Mouse (Mus musculus): ENCODE data around the gene Gns.
"Not testable (repeated sequence)": the region's sequence is repeated elsewhere in the genome, so short reads cannot be mapped to it uniquely, and the experiment has no call there.

Gns gene

GRCm38 (mm10) chr10:121364801-121365564 is at the start of gene Gns:
TSS of gene Gns (plus strand) at chr10:121365090.
- DNase-seq: peak; percentile 96

- no peak for DNase-seq
Observed at GRCm38 (mm10) chr10:121315321-121316283, 49.3 kb upstream of the Gns start.

GRCm38 (mm10) chr10:121316361-121316760 is 48.5 kb upstream of the Gns start:
- no peak for DNase-seq

GRCm38 (mm10) chr10:121318397-121318950 is 46.4 kb upstream of the Gns start:
- DNase-seq: no peak

GRCm38 (mm10) chr10:121323493-121323892 is 41.4 kb upstream of the Gns start:
- no peak for DNase-seq

GRCm38 (mm10) chr10:121326167-121326566 is 38.7 kb upstream of the Gns start:
- no peak for DNase-seq

- no peak for DNase-seq
Observed at GRCm38 (mm10) chr10:121329586-121329985, 35.3 kb upstream of the Gns start.

GRCm38 (mm10) chr10:121330940-121331339 is 34.0 kb upstream of the Gns start:
- DNase-seq: peak; percentile 61

- peak; percentile 62 for DNase-seq
Observed at GRCm38 (mm10) chr10:121334576-121334975, 30.3 kb upstream of the Gns start.

GRCm38 (mm10) chr10:121336536-121336935 is 28.4 kb upstream of the Gns start:
- DNase-seq: not testable (repeated sequence)

- no peak for DNase-seq
Observed at GRCm38 (mm10) chr10:121340754-121341593, 23.9 kb upstream of the Gns start.

GRCm38 (mm10) chr10:121342260-121342659 is 22.6 kb upstream of the Gns start:
- no peak for DNase-seq

GRCm38 (mm10) chr10:121343867-121344266 is 21.0 kb upstream of the Gns start:
- no peak for DNase-seq

GRCm38 (mm10) chr10:121349244-121349643 is 15.6 kb upstream of the Gns start:
- no peak for DNase-seq

GRCm38 (mm10) chr10:121350357-121351065 is 14.4 kb upstream of the Gns start:
- no peak for DNase-seq

GRCm38 (mm10) chr10:121351066-121351581 is 13.8 kb upstream of the Gns start, which contains the start of gene Tbc1d30:
TSS of gene Tbc1d30 (minus strand) at chr10:121351278.
- DNase-seq: peak; percentile 11

- no peak for DNase-seq
Observed at GRCm38 (mm10) chr10:121351692-121352290, 13.1 kb upstream of the Gns start.

GRCm38 (mm10) chr10:121360358-121360757 is 4.5 kb upstream of the Gns start:
- no peak for DNase-seq

- DNase-seq: no peak
Observed at GRCm38 (mm10) chr10:121363201-121363600, 1.7 kb upstream of the Gns start.

GRCm38 (mm10) chr10:121364306-121364705 is 584 bp upstream of the Gns start:
- no peak for DNase-seq

GRCm38 (mm10) chr10:121365781-121366272 is 937 bp downstream of the Gns start:
- no peak for DNase-seq

Measured in liver (tissue).